ENCODE assay signal across 8 mouse cellular contexts in genomic region chr19:44069121-44069913, GRCm38 (mm10). TPM values are rescaled to one million over a fixed set of nuclear protein-coding genes. Genes with fewer than 3 reads are reported as not detected.
DNase-seq lines count a peak whose midpoint lies in the region; ATAC-seq lines count a peak whose summit lies in the region.

Gene Erlin1, minus strand, starts transcription at chr19:44069785.

- peaks cover 10% of the 10 kb centered on the region for H3K4me1 ChIP-seq in hindbrain, embryonic 14.5 days (replicated peaks; ENCODE audit: control insufficient read depth, insufficient read depth, low read length)

- H3K9ac ChIP-seq in hindbrain, embryonic 14.5 days, result peak within 1 kb of the TSS; percentile 85

- WGBS in hindbrain, embryonic 14.5 days, result under 1% methylated on average over 73 of the region's 75 CpGs

- no peaks in the 10 kb centered on the region for H3K9me3 ChIP-seq in hindbrain, embryonic 14.5 days (ENCODE audit: control insufficient read depth, low read length)

- peak; percentile 78 for DNase-seq in T-cell, adult 2 months (ENCODE audit: low spot score)
- DNase-seq in cerebellum, postnatal 25 days, result peak; percentile 94 to 98
- DNase-seq in frontal cortex, postnatal 25 days (ENCODE audit: low spot score in 2 of 2), result peak; percentile 80 to 86
- DNase-seq in hindbrain, embryonic 14.5 days (ENCODE audit: low spot score), result peak; percentile 90
- DNase-seq in layer of hippocampus, postnatal 36 days, result peak; percentile 90 to 91
- peak; percentile 90 for DNase-seq in lung, postnatal 25 days (ENCODE audit: low spot score)
- peak; percentile 69 for DNase-seq in retina, adult 2 months (ENCODE audit: low read depth, low spot score)
- DNase-seq in thymus, postnatal 25 days, result peak; percentile 89

- H3K27me3 ChIP-seq in hindbrain, embryonic 14.5 days (ENCODE audit: control insufficient read depth, insufficient read depth, low read length), result no peaks in the 10 kb centered on the region

- H3K36me3 ChIP-seq in hindbrain, embryonic 14.5 days (replicated peaks; ENCODE audit: control insufficient read depth, insufficient read depth), result peaks cover 17% of the 10 kb centered on the region

- peak within 1 kb of the TSS; percentile 75 for H3K27ac ChIP-seq in hindbrain, embryonic 14.5 days

- ATAC-seq in hindbrain, embryonic 14.5 days (ENCODE audit: low FRiP score), result peak; percentile 95

- H3K4me3 ChIP-seq in hindbrain, embryonic 14.5 days (replicated peaks; ENCODE audit: low read length), result peak within 1 kb of the TSS; percentile 84

- peak within 1 kb of the TSS; percentile 73 for H3K4me2 ChIP-seq in hindbrain, embryonic 14.5 days (replicated peaks)

RNA-seq across cellular contexts. Expression of gene Erlin1, which starts in this region (rescaled TPM):
- 17.1 and 17.8 TPM in 2 replicates for polyA plus RNA-seq in hindbrain, embryonic 14.5 days (2014; fragmentation: Nextera tagmentation; extraction: Ambion mirVana)
- total RNA-seq in layer of hippocampus, postnatal 36 days (2021), result 10 to 100 TPM; 20.1 to 21.5 TPM

Comparison
In these comparisons a context has a peak if more than half of its experiments do, and no peak if none do; other contexts are left out.
1. Peak in every context shown above with its lines: DNase-seq, ATAC-seq, H3K4me3 ChIP-seq and H3K27ac ChIP-seq.